Mouse (Mus musculus): ENCODE results near the gene Hoxb2. TPM values are rescaled to one million over a fixed set of nuclear protein-coding genes. Genes with fewer than 3 reads are reported as not detected.

Gene Hoxb2
- total RNA-seq, 2 experiments from 2014 or later = not detected

DNA sequence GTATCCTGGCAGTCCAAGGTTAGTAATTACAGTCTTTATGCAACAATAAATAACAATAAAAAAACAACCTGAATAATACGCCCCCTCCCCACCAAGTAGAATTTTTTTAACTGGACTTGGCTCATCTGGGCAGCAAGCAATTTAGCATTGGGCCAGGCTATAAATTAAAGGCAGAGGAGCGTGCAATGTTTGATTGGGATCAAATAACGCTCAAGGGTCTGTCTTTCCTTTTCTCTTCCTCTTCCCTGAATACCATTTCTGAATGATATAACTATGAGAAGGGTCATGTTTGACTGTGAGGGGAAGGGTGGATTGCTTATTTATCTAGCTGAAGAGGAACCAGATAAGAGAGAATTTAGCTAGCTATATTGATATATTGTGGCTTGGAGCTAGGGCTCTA, 1.3 kb upstream of the Hoxb2 start:
- DNase-seq (ENCODE audit: extremely low spot score in 1 of 2, low spot score in 2 of 2) = no peak
- no peak overlapping the region for H3K27ac ChIP-seq
- no peak overlapping the region for H3K4me3 ChIP-seq
- intact Hi-C loops (cut with DNase I) = no loop called here
- no peak for TF ChIP-seq CTCF (IDR thresholded peaks at IDR 0.05)

DNA sequence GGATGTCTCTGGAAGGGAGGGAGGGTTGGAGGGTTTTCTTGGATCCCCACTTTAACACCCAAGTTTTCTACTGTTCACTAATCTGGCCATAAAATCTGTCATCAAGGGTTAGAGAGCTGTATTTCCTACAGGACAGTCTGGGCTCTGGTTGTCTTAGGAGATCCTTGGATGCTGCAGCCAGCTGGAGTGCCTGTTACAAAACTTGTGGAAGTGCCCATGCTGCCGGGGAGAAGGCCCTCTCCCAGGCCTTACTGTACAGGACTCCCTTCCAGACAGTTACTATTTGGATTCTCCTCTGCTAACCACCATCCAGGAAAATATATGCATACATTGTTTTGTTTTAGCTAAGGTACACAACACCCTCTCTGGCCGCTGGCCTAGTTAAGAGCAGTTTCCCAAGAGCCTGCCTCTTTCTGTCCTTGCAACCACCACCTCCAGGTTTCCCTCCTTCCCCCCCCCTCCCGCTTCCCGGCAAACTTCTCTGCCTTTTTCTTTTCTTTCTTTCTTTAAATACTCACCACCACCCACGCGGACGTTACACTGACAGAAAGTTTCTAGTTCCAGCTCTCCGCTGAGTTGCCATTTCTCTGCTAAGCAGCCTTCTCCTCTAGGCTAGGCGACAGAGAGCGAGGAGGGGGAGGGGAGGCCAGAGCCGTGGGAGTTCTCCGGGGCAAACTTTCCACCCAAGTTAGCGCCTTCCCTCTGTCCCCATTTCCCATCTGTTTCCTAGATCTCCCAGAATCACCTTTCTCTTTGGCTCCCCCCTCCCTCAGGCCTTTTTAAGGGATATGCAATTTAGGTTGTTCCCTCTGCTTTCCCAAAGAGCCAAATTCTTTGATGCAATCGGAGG, 609 bp upstream of the Hoxb2 start:
- Histone ChIP-seq H3K4me3 (no peak overlapping the region), H3K27ac (no peak overlapping the region)
- intact Hi-C loops (cut with DNase I) = loop anchor here (5.0 kb wide), 2 partner anchors 32 to 337 kb away; partner anchors contain the start of gene Hoxb4

DNA sequence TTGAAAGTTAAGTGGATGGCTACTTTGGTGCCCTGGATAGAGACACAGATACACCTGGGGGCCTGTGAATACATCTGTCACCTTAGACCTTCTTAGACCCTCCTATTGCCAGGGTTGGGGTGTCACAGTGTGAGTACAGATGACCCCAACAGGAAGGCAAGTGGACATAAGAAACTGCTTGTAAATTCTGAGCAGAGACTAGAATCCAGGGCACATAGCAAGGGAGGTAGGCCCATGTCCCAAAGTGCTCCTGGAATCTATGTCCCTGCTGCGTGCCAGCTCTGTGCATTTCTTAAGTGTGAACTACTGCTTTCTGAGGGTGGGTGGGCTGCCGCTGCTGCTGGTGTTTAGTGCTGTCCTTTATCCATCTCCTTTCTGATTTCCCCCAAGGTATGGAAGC, 466 bp downstream of the Hoxb2 start:
- DNase-seq (ENCODE audit: extremely low spot score in 1 of 2, low spot score in 2 of 2) = no peak
- no peak overlapping the region for H3K27ac ChIP-seq
- TF ChIP-seq CTCF (IDR thresholded peaks at IDR 0.05) = no peak
- H3K4me3 ChIP-seq = no peak overlapping the region
- intact Hi-C loops (cut with DNase I) = loop anchor here (5.0 kb wide), 2 partner anchors 33 to 338 kb away; partner anchors contain the start of gene Hoxb4

More for the DNA sequence above, 609 bp upstream of the Hoxb2 start:
- no peak for DNase-seq (ENCODE audit: extremely low spot score in 1 of 2, low spot score in 2 of 2)
- TF ChIP-seq CTCF (IDR thresholded peaks at IDR 0.05) = no peak

DNA sequence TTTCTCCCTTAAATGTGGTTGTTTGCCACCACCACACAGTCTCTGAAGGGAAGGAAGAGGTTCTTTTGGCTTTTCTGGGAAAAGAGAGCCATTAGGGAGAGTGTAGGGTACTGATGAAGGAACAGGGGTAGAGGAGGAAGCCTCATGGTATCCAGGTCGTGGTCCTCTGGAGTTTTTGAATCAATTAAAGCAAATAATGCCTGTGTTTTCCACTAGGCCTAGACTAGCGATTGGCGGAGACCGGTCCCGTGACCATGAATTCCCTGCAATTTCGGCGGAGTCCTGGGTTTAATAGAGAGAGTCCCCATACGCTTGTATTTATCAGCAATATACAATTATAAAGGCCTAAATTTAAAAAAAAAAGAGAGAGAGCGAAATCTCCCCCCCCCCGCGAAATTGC, 987 bp downstream of the Hoxb2 start:
- Histone ChIP-seq H3K4me3 (no peak overlapping the region), H3K27ac (no peak overlapping the region)
- DNase-seq (ENCODE audit: extremely low spot score in 1 of 2, low spot score in 2 of 2) = no peak
- intact Hi-C loops (cut with DNase I) = loop anchor here (5.0 kb wide), 2 partner anchors 34 to 339 kb away; partner anchors contain the start of gene Hoxb4
- no peak for TF ChIP-seq CTCF (IDR thresholded peaks at IDR 0.05)

DNA sequence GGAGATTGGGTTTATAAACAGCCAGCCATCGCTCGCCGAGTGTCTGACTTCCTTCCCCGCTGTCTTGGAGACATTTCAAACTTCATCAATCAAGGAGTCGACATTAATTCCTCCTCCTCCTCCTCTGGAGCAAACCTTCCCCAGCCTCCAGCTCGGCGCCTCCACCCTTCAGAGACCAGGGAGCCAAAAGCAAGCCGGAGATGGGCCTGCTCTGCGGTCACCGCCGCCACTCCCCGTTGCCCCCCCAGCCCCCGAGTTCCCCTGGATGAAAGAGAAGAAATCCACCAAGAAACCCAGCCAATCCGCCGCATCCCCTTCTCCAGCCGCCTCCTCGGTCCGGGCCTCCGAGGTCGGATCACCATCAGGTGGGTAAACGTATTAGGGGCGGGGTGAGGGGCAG, 1.5 kb downstream of the Hoxb2 start:
- no peak for TF ChIP-seq CTCF (IDR thresholded peaks at IDR 0.05)
- intact Hi-C loops (cut with DNase I) = loop anchor here (5.0 kb wide), 2 partner anchors 35 to 340 kb away; partner anchors contain the start of gene Hoxb4
- DNase-seq (ENCODE audit: extremely low spot score in 1 of 2, low spot score in 2 of 2) = no peak
- no peak overlapping the region for H3K27ac ChIP-seq
- H3K4me3 ChIP-seq = no peak overlapping the region

DNA sequence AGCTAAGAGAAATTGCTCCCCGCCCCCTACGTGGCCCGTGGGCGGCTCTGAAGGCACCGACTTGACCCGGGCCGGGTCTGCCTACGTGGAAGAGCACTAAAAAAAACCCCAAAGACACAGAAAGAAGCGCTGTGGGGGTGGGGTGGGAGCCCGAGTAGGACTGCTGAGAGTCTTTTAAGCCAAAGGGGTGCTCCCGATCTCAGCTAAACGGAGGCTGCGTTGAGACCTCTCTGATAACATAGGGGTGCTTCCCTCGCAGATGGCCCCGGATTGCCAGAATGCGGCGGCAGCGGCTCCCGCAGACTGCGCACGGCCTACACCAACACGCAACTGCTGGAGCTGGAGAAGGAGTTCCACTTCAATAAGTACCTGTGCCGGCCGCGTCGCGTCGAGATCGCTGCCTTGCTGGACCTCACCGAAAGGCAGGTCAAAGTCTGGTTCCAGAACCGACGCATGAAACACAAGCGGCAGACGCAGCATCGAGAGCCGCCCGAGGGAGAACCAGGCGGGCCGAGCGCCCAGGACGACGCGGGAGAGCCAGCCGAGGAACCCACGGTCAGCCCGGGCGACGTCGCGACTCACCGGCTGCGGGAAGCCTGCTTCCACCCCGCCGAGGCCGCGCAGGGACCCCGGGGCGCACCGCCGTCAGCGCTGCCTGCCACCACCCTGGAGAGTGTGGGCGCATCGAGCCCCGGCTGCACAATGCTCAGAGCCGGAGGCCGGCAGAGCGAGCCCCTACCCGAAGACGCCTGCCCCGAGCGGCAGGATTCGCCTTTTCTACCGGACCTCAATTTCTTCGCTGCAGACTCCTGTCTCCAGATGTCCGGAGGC, 2.6 kb downstream of the Hoxb2 start:
- intact Hi-C loops (cut with DNase I) = loop anchor here (5.0 kb wide), 2 partner anchors 36 to 341 kb away; partner anchors contain the start of gene Hoxb4
- no peak for TF ChIP-seq CTCF (IDR thresholded peaks at IDR 0.05)
- no peak overlapping the region for H3K27ac ChIP-seq
- DNase-seq (ENCODE audit: extremely low spot score in 1 of 2, low spot score in 2 of 2) = no peak
- H3K4me3 ChIP-seq = no peak overlapping the region

DNA sequence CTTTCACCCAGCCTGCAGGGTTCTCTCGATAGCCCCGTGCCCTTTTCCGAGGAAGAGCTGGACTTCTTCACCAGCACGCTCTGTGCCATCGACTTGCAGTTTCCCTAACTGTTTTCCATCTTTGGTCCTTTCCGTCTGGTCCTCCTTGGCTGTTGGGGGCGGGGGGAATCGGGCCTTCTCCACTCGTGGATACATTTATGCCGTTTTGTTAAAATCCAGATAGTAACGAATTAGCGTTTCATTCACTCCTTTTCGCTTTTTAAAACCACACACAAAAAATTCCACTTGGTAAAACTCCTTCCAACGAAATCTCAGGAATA, 3.2 kb downstream of the Hoxb2 start:
- no peak for DNase-seq (ENCODE audit: extremely low spot score in 1 of 2, low spot score in 2 of 2)
- TF ChIP-seq CTCF (IDR thresholded peaks at IDR 0.05) = no peak
- Histone ChIP-seq H3K27ac (no peak overlapping the region), H3K4me3 (no peak overlapping the region)
- intact Hi-C loops (cut with DNase I) = loop anchor here (5.0 kb wide), 2 partner anchors 36 to 341 kb away; partner anchors contain the start of gene Hoxb4

DNA sequence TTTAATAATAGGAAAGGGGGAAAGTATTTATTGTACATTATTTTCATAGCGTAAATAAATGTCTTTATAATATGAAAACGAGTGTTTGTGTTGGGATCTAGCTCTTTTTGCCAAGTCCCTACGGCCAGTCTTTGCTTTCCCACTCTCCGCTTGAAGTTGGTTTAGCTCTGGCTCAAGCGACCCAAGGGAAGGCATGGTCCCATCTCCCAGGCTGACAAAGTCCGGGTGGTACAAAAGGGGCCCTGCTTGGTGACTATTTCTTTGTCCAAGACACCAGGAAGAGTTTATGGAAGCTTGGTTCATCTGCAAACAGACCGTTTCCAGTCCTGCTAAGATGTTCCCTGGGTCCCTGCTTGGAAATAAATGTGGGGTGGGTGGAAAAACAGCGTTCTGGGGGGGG, 3.6 kb downstream of the Hoxb2 start:
- no peak for TF ChIP-seq CTCF (IDR thresholded peaks at IDR 0.05)
- intact Hi-C loops (cut with DNase I) = loop anchor here (5.0 kb wide), 2 partner anchors 37 to 342 kb away; partner anchors contain the start of gene Hoxb4
- H3K4me3 ChIP-seq = no peak overlapping the region
- H3K27ac ChIP-seq = no peak overlapping the region
- DNase-seq (ENCODE audit: extremely low spot score in 1 of 2, low spot score in 2 of 2) = no peak

DNA sequence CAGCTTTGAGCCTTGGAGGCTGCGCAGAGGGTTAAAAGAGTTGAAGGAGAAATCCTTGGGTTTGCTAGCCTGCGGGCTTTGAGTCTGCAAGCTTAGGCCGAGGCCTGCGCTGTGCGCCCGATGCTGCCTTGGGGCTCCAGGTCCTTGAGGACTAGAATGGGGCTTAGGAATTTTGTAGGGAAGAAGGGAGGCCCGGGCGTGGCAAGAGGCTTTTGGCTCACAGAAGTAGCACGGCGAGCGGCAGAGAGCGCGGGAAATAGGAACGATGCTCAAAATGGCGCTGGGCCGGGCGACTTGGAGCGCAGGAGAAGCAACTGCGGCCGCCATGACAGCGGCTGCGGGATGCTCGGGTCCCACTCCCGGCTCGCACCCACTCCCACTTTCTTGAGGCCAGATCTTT, 4.1 kb downstream of the Hoxb2 start:
- intact Hi-C loops (cut with DNase I) = loop anchor here (5.0 kb wide), 2 partner anchors 37 to 342 kb away; partner anchors contain the start of gene Hoxb4
- DNase-seq (ENCODE audit: extremely low spot score in 1 of 2, low spot score in 2 of 2) = no peak
- H3K4me3 ChIP-seq = no peak overlapping the region
- no peak for TF ChIP-seq CTCF (IDR thresholded peaks at IDR 0.05)
- H3K27ac ChIP-seq = no peak overlapping the region

DNA sequence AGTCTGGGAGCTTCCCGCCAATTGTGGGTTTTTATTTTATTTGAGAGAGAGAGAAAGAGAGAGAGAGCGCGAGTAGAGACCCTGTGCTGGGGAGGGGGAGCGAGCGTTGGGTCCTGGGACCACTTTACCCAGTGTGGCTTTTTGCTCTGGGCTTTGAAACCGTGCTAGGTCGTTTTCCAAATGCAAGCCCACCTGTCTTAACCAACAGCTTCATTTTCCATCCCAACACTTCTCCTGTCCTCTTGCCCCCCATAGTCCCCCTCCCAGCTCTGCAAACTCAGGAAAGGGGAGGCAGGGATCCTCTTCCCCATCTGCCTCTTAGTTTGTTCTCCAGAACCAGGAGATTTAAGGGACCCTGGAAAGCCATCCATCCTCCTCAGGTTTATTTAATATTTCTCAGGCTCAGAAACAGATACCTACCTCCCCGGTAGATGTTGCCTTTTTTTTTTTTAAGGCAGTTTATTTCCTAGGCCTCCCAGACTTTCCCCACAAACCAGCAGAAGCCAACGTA, 4.5 kb downstream of the Hoxb2 start:
- no peak overlapping the region for H3K4me3 ChIP-seq

DNA sequence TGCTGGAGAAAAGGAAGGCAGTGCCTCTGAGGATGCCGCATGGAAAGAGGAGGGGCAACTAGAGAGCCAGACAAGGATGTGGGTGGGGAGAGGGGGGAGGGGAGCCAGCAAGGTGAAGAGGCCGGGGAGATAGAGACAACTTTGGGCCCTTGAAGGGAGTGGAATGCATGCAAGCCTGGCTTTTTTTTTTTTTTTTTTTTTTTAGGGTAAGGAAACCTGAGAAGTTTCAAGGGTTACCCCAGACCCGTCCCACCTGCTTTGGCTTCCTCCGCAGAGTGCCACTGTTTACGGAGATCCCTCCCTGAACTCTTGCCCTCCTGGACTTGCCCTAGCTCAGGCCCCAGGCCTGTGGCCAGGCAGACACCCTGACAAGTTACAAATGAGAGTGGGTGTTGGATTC, 13.5 kb downstream of the Hoxb2 start:
- TF ChIP-seq CTCF (IDR thresholded peaks at IDR 0.05) = no peak
- no peak overlapping the region for H3K4me3 ChIP-seq
- intact Hi-C loops (cut with DNase I) = no loop called here
- no peak for DNase-seq (ENCODE audit: extremely low spot score in 1 of 2, low spot score in 2 of 2)
- H3K27ac ChIP-seq = no peak overlapping the region

More for the DNA sequence above, 4.5 kb downstream of the Hoxb2 start:
- no peak for DNase-seq (ENCODE audit: extremely low spot score in 1 of 2, low spot score in 2 of 2)
- intact Hi-C loops (cut with DNase I) = loop anchor here (5.0 kb wide), 2 partner anchors 38 to 343 kb away; partner anchors contain the start of gene Hoxb4
- no peak for TF ChIP-seq CTCF (IDR thresholded peaks at IDR 0.05)
- no peak overlapping the region for H3K27ac ChIP-seq
